Comparison of ENCODE assay signal across 10 mouse cellular contexts in the genomic region with DNA sequence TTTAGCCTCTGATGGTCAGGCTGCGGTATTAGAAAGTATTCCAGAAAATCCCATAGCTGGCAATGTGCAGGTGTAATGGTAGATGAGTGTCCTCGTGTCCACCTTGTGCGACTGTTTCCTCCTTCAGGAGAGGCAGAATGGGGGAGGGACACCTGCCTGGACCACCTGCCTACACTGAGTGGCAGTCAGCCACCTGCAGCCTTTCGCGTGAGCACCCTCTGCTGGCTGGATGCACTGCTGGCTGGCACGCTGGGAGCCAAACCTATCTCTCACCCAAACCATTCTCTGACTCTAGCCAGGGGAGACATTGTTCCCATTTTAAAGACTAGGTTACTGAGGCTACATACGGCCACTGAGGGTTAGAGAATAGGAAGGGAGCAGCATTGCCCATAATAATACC.
DNase-seq lines count a peak whose midpoint lies in the region; ATAC-seq lines count a peak whose summit lies in the region.
"Had no signal": no experiment of that assay in that cellular context is flagged by ENCODE, and none has a peak within 500 bp of the region (broad histone marks: within the 10 kb centered on the region; RNA-seq: fewer than 3 reads in every experiment).

No protein-coding gene starts in this region.

- no peaks in the 10 kb centered on the region for H3K9me3 ChIP-seq in limb, embryonic 11.5 days (ENCODE audit: control insufficient read depth, low read length)
- H3K9me3 ChIP-seq in limb, embryonic 10.5 days (replicated peaks), result no peaks in the 10 kb centered on the region
- H3K9me3 ChIP-seq in embryonic facial prominence, embryonic 12.5 days, result no peaks in the 10 kb centered on the region
- no peaks in the 10 kb centered on the region for H3K9me3 ChIP-seq in kidney, embryonic 16.5 days (ENCODE audit: low read length)
- H3K9me3 ChIP-seq: embryonic facial prominence, embryonic 13.5 days; limb, embryonic 12.5 days had no signal

- H3K4me1 ChIP-seq in limb, embryonic 11.5 days (ENCODE audit: control insufficient read depth, insufficient read depth, low read length), result 0 out of 2 replicates have a peak, but pooled peaks cover 4% of the 10 kb centered on the region
- H3K4me1 ChIP-seq in limb, embryonic 10.5 days, result peaks cover 31% of the 10 kb centered on the region
- H3K4me1 ChIP-seq in embryonic facial prominence, embryonic 12.5 days, result no peaks in the 10 kb centered on the region
- peaks cover 3% of the 10 kb centered on the region; the same call in 1 of the 2 replicates for H3K4me1 ChIP-seq in kidney, embryonic 16.5 days (ENCODE audit: insufficient read depth, low read length)

- no peaks in the 10 kb centered on the region for H3K27me3 ChIP-seq in limb, embryonic 11.5 days (ENCODE audit: control insufficient read depth, insufficient read depth, low read length)
- H3K27me3 ChIP-seq in limb, embryonic 10.5 days (ENCODE audit: low read depth, poor library complexity, severe bottlenecking), result no peaks in the 10 kb centered on the region
- H3K27me3 ChIP-seq in embryonic facial prominence, embryonic 12.5 days, result no peaks in the 10 kb centered on the region
- no peaks in the 10 kb centered on the region for H3K27me3 ChIP-seq in kidney, embryonic 16.5 days (ENCODE audit: insufficient read depth, low read length)
- H3K27me3 ChIP-seq: embryonic facial prominence, embryonic 13.5 days; limb, embryonic 12.5 days had no signal

- H3K36me3 ChIP-seq in limb, embryonic 11.5 days (ENCODE audit: control insufficient read depth, insufficient read depth, low read length), result no peaks in the 10 kb centered on the region
- no peaks in the 10 kb centered on the region for H3K36me3 ChIP-seq in limb, embryonic 10.5 days
- H3K36me3 ChIP-seq in embryonic facial prominence, embryonic 12.5 days, result no peaks in the 10 kb centered on the region
- no peaks in the 10 kb centered on the region for H3K36me3 ChIP-seq in kidney, embryonic 16.5 days (ENCODE audit: insufficient read depth, low read length)
- H3K36me3 ChIP-seq: embryonic facial prominence, embryonic 13.5 days; limb, embryonic 12.5 days had no signal

- H3K27ac ChIP-seq in limb, embryonic 11.5 days (replicated peaks; ENCODE audit: low read depth, low read length), result no peak overlapping the region
- no peak overlapping the region for H3K27ac ChIP-seq in limb, embryonic 10.5 days
- H3K27ac ChIP-seq in embryonic facial prominence, embryonic 12.5 days, result no peak overlapping the region
- H3K27ac ChIP-seq in kidney, embryonic 16.5 days (ENCODE audit: low read length), result no peak overlapping the region
- H3K27ac ChIP-seq: embryonic facial prominence, embryonic 13.5 days; limb, embryonic 12.5 days had no signal

- peak; percentile 46 for DNase-seq in CD4-positive, CD25-positive, alpha-beta regulatory T cell, adult 2 months (ENCODE audit: low read depth, low spot score)
- peak; percentile 72 for DNase-seq in limb, embryonic 11.5 days (ENCODE audit: low spot score)
- DNase-seq in limb, embryonic 10.5 days (ENCODE audit: low spot score), result no peak
- DNase-seq in naive thymus-derived CD4-positive, alpha-beta T cell, adult 2 months (ENCODE audit: low read depth), result peak; percentile 19
- DNase-seq in urinary bladder, postnatal 36 days (ENCODE audit: low spot score in 2 of 2), result peak; percentile 15 to 24

- H3K4me2 ChIP-seq in limb, embryonic 11.5 days (ENCODE audit: low read depth, severe bottlenecking), result no peak overlapping the region
- H3K4me2 ChIP-seq in embryonic facial prominence, embryonic 12.5 days (replicated peaks), result no peak overlapping the region
- no peak overlapping the region for H3K4me2 ChIP-seq in kidney, embryonic 16.5 days (replicated peaks; ENCODE audit: low read depth, low read length)
- H3K4me2 ChIP-seq: embryonic facial prominence, embryonic 13.5 days; limb, embryonic 12.5 days had no signal

- H3K9ac ChIP-seq in limb, embryonic 11.5 days (ENCODE audit: low read length), result no peak overlapping the region
- H3K9ac ChIP-seq in embryonic facial prominence, embryonic 12.5 days, result no peak overlapping the region
- H3K9ac ChIP-seq in kidney, embryonic 16.5 days (replicated peaks; ENCODE audit: low read length), result no peak overlapping the region
- H3K9ac ChIP-seq: embryonic facial prominence, embryonic 13.5 days; limb, embryonic 12.5 days had no signal

- H3K4me3 ChIP-seq in limb, embryonic 11.5 days (ENCODE audit: low read depth, low read length), result no peak overlapping the region
- H3K4me3 ChIP-seq in limb, embryonic 10.5 days, result no peak overlapping the region
- no peak overlapping the region for H3K4me3 ChIP-seq in embryonic facial prominence, embryonic 12.5 days
- no peak overlapping the region for H3K4me3 ChIP-seq in kidney, embryonic 16.5 days (ENCODE audit: low read length)
- H3K4me3 ChIP-seq: embryonic facial prominence, embryonic 13.5 days; limb, embryonic 12.5 days had no signal

- no peak for ATAC-seq in CD4-positive, CD25-positive, alpha-beta regulatory T cell, adult 4 months
- no peak for ATAC-seq in limb, embryonic 11.5 days (ENCODE audit: insufficient number of reproducible peaks, low FRiP score, low TSS enrichment, low read depth)
- 0 out of 2 replicates have a peak, but pooled peaks have one; percentile 12 for ATAC-seq in embryonic facial prominence, embryonic 12.5 days (ENCODE audit: insufficient number of reproducible peaks, insufficient read depth, low FRiP score, low TSS enrichment)
- ATAC-seq in kidney, embryonic 16.5 days (ENCODE audit: low FRiP score, low TSS enrichment), result peak; percentile 36; the same call in 1 of the 2 replicates

- 33% methylated on average over 7 of the region's 7 CpGs for WGBS in limb, embryonic 11.5 days
- 44% methylated on average over 7 of the region's 7 CpGs for WGBS in limb, embryonic 10.5 days
- WGBS in embryonic facial prominence, embryonic 12.5 days, result 38% methylated on average over 7 of the region's 7 CpGs
- WGBS in kidney, embryonic 16.5 days, result 47% methylated on average over 7 of the region's 7 CpGs

Comparison
In these comparisons a context has a peak if more than half of its experiments do, and no peak if none do; other contexts are left out.
1. ATAC-seq: peak in embryonic facial prominence, embryonic 12.5 days (single experiment) and kidney, embryonic 16.5 days (single experiment); none in CD4-positive, CD25-positive, alpha-beta regulatory T cell, adult 4 months (single experiment) and limb, embryonic 11.5 days (single experiment).